Mouse (Mus musculus): ENCODE measurements at regions not wholly inside any gene's neighbourhood (a gene's known extent, or its start where the extent isn't known, plus 50 kb on each side); places are given as distances from the start of the nearest gene placed in this dataset.

- no peaks in the 10 kb centered on the region for H3K9me3 ChIP-seq (ENCODE audit: low read length)
These were observed 148.9 kb upstream of the Sdr16c6 start for GRCm38 (mm10) chr4:4226209-4226608.

GRCm38 (mm10) chr4:4219701-4220100 lies 142.4 kb upstream of the Sdr16c6 start:
- DNase-seq (no peak), ATAC-seq (no peak)
- no peaks in the 10 kb centered on the region for H3K9me3 ChIP-seq (ENCODE audit: low read length)
- no peak overlapping the region for H3K27ac ChIP-seq (ENCODE audit: low read depth, low read length)
- no peaks in the 10 kb centered on the region for H3K27me3 ChIP-seq (ENCODE audit: insufficient read depth, low read length)
- no peaks in the 10 kb centered on the region for H3K4me1 ChIP-seq (ENCODE audit: insufficient read depth)
- no peak overlapping the region for H3K4me2 ChIP-seq (ENCODE audit: low read depth)
- H3K9ac ChIP-seq = no peak overlapping the region
- H3K36me3 ChIP-seq (ENCODE audit: insufficient read depth) = no peaks in the 10 kb centered on the region
- no peak overlapping the region for H3K4me3 ChIP-seq (ENCODE audit: low read depth, low read length)
- WGBS = 92% methylated on average over 2 of the region's 2 CpGs
- TF ChIP-seq CTCF (IDR thresholded peaks at IDR 0.05; ENCODE audit: low read depth) = no peak

More at GRCm38 (mm10) chr4:4226209-4226608, 148.9 kb upstream of the Sdr16c6 start:
- no peak for ATAC-seq
- Histone ChIP-seq H3K27me3 (ENCODE audit: insufficient read depth, low read length) (no peaks in the 10 kb centered on the region), H3K4me3 (ENCODE audit: low read depth, low read length) (no peak overlapping the region), H3K4me1 (ENCODE audit: insufficient read depth) (no peaks in the 10 kb centered on the region), H3K36me3 (ENCODE audit: insufficient read depth) (no peaks in the 10 kb centered on the region), H3K27ac (ENCODE audit: low read depth, low read length) (no peak overlapping the region), H3K9ac (no peak overlapping the region), H3K4me2 (ENCODE audit: low read depth) (no peak overlapping the region)
- DNase-seq = no peak
- no peak for TF ChIP-seq CTCF (IDR thresholded peaks at IDR 0.05; ENCODE audit: low read depth)
- WGBS = 14% methylated on average over 1 of the region's 1 CpGs

- H3K27me3 ChIP-seq (ENCODE audit: insufficient read depth, low read length) = no peaks in the 10 kb centered on the region
- H3K9ac ChIP-seq = no peak overlapping the region
- DNase-seq (no peak), ATAC-seq (no peak)
- H3K9me3 ChIP-seq (ENCODE audit: low read length) = no peaks in the 10 kb centered on the region
- H3K4me1 ChIP-seq (ENCODE audit: insufficient read depth) = no peaks in the 10 kb centered on the region
- no peak overlapping the region for H3K4me3 ChIP-seq (ENCODE audit: low read depth, low read length)
- no peak overlapping the region for H3K27ac ChIP-seq (ENCODE audit: low read depth, low read length)
- no peaks in the 10 kb centered on the region for H3K36me3 ChIP-seq (ENCODE audit: insufficient read depth)
- H3K4me2 ChIP-seq (ENCODE audit: low read depth) = no peak overlapping the region
- TF ChIP-seq CTCF (IDR thresholded peaks at IDR 0.05; ENCODE audit: low read depth) = no peak
- WGBS = 82% methylated on average over 2 of the region's 2 CpGs
These were observed 134.6 kb upstream of the Sdr16c6 start for GRCm38 (mm10) chr4:4211892-4212291.

- H3K36me3 ChIP-seq (ENCODE audit: insufficient read depth) = no peaks in the 10 kb centered on the region
- DNase-seq (no peak), ATAC-seq (no peak)
- no peak overlapping the region for H3K4me2 ChIP-seq (ENCODE audit: low read depth)
- no peaks in the 10 kb centered on the region for H3K27me3 ChIP-seq (ENCODE audit: insufficient read depth, low read length)
- no peaks in the 10 kb centered on the region for H3K4me1 ChIP-seq (ENCODE audit: insufficient read depth)
- TF ChIP-seq CTCF (IDR thresholded peaks at IDR 0.05; ENCODE audit: low read depth) = no peak
- no peak overlapping the region for H3K27ac ChIP-seq (ENCODE audit: low read depth, low read length)
- 76% methylated on average over 1 of the region's 1 CpGs for WGBS
- H3K9me3 ChIP-seq (ENCODE audit: low read length) = no peaks in the 10 kb centered on the region
- no peak overlapping the region for H3K9ac ChIP-seq
- H3K4me3 ChIP-seq (ENCODE audit: low read depth, low read length) = no peak overlapping the region
These were observed 127.8 kb upstream of the Sdr16c6 start for GRCm38 (mm10) chr4:4205158-4205557.

GRCm38 (mm10) chr4:4199309-4199708 lies 122.0 kb upstream of the Sdr16c6 start:
- no peak for TF ChIP-seq CTCF (IDR thresholded peaks at IDR 0.05; ENCODE audit: low read depth)
- 52% methylated on average over 2 of the region's 2 CpGs for WGBS
- no peaks in the 10 kb centered on the region for H3K27me3 ChIP-seq (ENCODE audit: insufficient read depth, low read length)
- DNase-seq (no peak), ATAC-seq (peak; percentile 90; the same call in 1 of the 2 replicates)
- no peak overlapping the region for H3K27ac ChIP-seq (ENCODE audit: low read depth, low read length)
- no peak overlapping the region for H3K9ac ChIP-seq
- H3K36me3 ChIP-seq (ENCODE audit: insufficient read depth) = no peaks in the 10 kb centered on the region
- H3K9me3 ChIP-seq (ENCODE audit: low read length) = no peaks in the 10 kb centered on the region
- no peak overlapping the region for H3K4me3 ChIP-seq (ENCODE audit: low read depth, low read length)
- no peaks in the 10 kb centered on the region for H3K4me1 ChIP-seq (ENCODE audit: insufficient read depth)
- H3K4me2 ChIP-seq (ENCODE audit: low read depth) = no peak overlapping the region

GRCm38 (mm10) chr4:4195834-4196233 lies 118.5 kb upstream of the Sdr16c6 start:
- no peak for ATAC-seq
- no peak for DNase-seq
- Histone ChIP-seq H3K36me3 (ENCODE audit: insufficient read depth) (no peaks in the 10 kb centered on the region), H3K27ac (ENCODE audit: low read depth, low read length) (no peak overlapping the region), H3K27me3 (ENCODE audit: insufficient read depth, low read length) (no peaks in the 10 kb centered on the region), H3K9ac (no peak overlapping the region), H3K4me3 (ENCODE audit: low read depth, low read length) (no peak overlapping the region), H3K4me2 (ENCODE audit: low read depth) (no peak overlapping the region), H3K4me1 (ENCODE audit: insufficient read depth) (no peaks in the 10 kb centered on the region), H3K9me3 (ENCODE audit: low read length) (no peaks in the 10 kb centered on the region)
- 58% methylated on average over 2 of the region's 2 CpGs for WGBS
- TF ChIP-seq CTCF (IDR thresholded peaks at IDR 0.05; ENCODE audit: low read depth) = no peak

- no peak for TF ChIP-seq CTCF (IDR thresholded peaks at IDR 0.05; ENCODE audit: low read depth)
- Histone ChIP-seq H3K4me2 (ENCODE audit: low read depth) (no peak overlapping the region), H3K4me3 (ENCODE audit: low read depth, low read length) (no peak overlapping the region), H3K9me3 (ENCODE audit: low read length) (no peaks in the 10 kb centered on the region), H3K27ac (ENCODE audit: low read depth, low read length) (no peak overlapping the region), H3K9ac (no peak overlapping the region), H3K36me3 (ENCODE audit: insufficient read depth) (no peaks in the 10 kb centered on the region), H3K27me3 (ENCODE audit: insufficient read depth, low read length) (no peaks in the 10 kb centered on the region), H3K4me1 (ENCODE audit: insufficient read depth) (no peaks in the 10 kb centered on the region)
- ATAC-seq (0 out of 2 replicates have a peak, but pooled peaks have one; percentile 13), DNase-seq (no peak)
- WGBS = 64% methylated on average over 8 of the region's 8 CpGs
These were observed 117.9 kb upstream of the Sdr16c6 start for GRCm38 (mm10) chr4:4195250-4195649.
